Mouse (Mus musculus): ENCODE results near the gene Pof1b.

Pof1b gene

DNA sequence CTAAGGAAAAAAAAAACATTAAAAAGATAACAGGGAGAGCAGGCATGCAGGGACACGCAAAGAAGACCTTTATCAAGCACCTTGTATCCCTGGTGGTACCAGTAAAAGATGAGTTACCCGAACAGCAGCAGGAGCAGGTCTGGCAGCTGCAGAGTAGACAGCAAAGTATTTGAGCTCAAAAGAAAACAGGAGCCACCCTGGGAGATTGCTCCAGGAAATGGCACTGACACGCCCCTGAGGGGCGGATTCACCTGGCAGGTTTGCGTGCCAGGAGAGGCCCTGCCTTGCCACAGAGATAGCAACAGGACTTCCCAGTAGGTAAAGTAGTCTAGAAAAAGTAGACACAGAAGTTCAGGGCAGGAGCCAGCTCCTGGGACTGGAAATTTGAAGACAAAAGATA lies at the start of gene Pof1b:
Pof1b (minus strand) TSS at position 144 of the 400 bp plus-strand sequence.
- no peak for DNase-seq (ENCODE audit: low read depth, low spot score)

DNA sequence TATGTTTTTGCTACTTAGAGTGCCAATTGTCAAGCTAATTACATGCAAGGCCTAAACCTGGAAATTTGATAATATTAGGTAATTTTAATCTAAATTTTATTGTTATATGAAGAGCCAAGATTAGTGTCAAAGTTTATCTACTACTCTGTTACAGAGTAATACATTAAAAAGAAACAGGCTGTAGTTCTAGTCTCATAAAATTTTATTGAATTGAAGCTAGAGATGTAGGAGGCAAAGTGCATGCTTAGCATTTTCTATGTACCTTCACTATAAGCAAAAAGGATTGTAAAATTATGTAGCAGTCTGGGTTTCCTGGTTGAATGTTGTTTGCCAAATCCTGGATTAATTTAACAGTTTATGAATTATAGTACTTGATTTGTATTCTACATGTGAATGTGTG lies 18.1 kb upstream of the Pof1b start:
- no peak for DNase-seq (ENCODE audit: low read depth, low spot score)

DNA sequence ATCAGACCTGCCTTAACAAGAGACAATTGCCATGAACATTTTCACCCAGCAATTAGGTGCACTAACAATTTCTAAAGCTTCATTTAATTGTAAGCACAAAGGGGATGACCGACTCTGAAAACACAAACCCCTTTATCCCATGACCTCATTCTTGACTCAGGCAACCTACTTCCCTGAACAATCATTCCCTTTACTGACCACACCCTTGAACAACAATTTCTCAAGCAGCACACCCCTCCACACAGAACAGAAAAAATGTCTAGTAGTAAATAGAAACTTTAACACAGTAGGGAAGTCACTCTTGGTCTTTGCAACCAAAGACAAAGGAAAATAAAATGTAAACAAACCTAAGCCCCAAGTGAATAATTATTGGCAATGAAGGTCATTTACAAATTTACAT lies 4.1 kb downstream of the Pof1b start:
- no peak for DNase-seq (ENCODE audit: low read depth, low spot score)

DNA sequence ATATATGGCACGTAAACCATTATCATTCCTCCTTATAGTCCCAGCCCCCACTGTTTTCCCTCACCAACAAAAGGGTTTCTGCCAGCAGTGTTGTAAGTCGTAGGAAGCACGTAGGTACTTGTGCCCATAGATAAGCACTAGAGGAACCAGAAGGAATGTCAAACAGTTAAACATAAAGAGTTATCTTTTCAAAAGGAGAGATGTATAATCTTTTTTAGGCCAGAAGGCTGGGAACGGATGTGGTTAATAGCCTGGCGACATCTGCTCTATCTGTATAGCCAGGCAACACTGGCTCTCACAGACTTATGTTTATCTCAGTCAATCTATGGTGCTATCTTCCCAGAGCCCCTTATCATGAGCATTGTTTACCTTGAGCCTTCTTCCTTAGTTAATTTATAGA lies 17.8 kb downstream of the Pof1b start:
- DNase-seq (ENCODE audit: low read depth, low spot score): no peak

DNA sequence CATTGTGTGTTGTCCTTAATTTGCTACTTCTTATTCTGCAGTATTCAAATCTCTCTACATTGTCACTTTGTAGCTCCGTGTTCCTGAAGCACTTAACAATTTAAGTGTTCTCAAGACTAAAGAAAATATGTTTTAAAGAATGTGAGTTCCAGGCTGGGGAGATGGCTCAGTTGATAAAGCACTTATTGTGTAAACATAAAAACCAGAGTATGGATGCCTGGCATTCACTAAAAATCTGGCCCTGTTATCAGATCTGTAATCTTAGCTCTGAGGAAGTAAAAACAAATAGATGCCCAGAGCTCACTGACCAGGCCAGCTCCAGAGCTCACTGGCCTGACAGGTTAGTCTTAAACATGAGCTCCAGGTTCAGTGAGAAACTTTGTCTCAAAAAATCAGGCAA lies 22.9 kb downstream of the Pof1b start:
- DNase-seq (ENCODE audit: low read depth, low spot score): no peak

DNA sequence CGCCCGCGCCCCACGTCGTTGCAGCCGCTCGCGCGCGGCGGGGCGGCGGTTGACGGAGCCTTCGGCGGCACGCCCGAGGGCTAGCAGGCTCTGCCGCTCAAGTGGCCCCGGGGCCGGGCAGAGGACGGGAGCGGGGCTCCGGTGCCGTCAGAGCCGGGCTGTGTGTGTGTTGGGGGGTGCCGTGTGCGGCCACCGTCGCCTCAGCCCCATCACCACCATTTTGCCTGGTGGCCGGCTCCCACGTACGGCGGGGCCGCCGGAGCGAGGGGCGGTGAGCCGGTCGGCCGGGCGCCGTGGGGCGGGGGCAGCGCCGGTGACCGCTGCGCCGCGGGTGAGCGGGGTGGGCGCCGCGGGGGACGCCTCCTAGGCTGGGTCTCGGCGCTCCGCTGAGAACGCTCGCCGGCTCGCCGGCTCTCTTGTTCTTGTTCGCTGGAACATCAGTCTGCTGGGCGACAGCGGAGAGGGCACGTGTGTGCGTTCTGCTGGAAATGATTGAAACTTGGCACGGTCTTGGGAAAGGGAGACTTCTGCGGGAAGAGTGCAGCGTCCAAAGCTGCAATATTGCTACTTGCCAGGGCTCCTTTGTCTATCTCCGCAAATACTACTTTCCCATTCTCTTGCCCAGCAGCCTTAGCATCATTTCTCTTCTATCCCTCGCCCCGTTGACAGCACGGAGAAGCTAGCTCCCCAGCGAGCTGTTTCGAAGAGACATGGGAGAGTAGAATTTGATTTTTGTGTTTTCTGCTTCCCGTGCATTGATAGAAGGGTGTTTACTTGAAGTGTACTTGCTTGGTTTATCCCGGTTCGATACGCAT lies 96.9 kb downstream of the Pof1b start:
- peak; percentile 23 for DNase-seq (ENCODE audit: low read depth, low spot score)

- peak; percentile 75 for DNase-seq (ENCODE audit: low read depth, low spot score)
Observed at GRCm38 (mm10) chrX:112600511-112601305, 97.7 kb downstream of the Pof1b start, which contains the start of gene Zfp711. Gene Zfp711 (plus strand): TSS chrX:112600526.

Data from retina, postnatal 7 days (tissue).